Mouse (Mus musculus) frontal cortex, adult 2 months (tissue): ENCODE results near the gene Ncam2. TPM values are rescaled to one million over a fixed set of nuclear protein-coding genes. Genes with fewer than 3 reads are reported as not detected.

Experiments
- DNase-seq, 2 experiments: peaks; one replicate each; pipeline ENCODE4 v3.0.0; 2022; ENCODE audit warnings: low spot score in 1 of 2; ENCODE audit errors: extremely low spot score in 1 of 2
- polyA plus RNA-seq: library from polyadenylated mRNA; depleted of rRNA; stranded (reverse); fragments of >200 nt; gene quantifications from 2 replicates; pipeline ENCODE4 v1.2.3, GENCODE M21; 2012

The Ncam2 gene
- polyA plus RNA-seq, 1 experiment = 19.6 TPM

DNA sequence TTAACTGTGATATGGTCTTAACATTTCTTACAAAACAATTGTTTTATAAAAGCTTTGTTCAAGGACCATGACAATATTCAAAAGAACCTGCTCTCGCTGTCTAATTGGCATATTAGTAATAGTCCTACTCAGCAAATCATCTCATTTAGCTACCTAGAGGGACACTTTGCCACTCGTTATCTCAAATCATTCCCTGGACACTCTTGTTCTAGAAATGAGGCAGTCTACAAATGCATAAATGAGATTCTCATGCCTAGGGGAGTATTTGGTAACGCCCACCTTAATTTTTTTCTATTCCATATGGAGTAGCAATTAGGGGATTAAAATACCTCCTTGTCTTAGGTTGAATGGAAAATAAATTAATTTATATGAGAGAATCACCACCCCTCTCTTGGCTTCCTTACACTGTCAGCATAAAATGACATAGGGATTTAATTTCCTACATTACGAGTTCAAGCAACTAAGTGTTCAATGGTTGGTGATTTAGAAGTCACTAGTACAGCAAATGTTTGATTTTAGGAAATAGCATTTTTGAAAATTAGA is 387.1 kb downstream of the Ncam2 start:
- DNase-seq = no peak

DNA sequence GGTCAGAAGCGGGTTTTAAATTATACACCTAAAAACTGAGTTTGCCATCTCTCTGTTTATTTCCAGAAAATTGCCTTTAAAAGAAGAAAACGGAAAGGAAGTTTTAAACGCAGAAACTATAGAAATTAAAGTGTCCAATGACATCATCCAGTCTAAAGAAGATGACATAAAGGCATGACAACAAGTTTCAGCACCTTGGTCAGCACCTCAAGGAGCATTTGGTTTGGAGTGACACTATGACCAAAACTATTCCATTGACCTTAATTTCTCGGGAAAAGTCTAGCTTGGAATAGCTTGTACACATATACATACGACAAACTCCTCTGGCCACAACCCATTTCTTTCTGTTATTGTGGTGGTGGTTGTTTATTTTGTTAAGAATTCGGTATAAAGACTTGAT is 422.8 kb downstream of the Ncam2 start:
- no peak for DNase-seq

DNA sequence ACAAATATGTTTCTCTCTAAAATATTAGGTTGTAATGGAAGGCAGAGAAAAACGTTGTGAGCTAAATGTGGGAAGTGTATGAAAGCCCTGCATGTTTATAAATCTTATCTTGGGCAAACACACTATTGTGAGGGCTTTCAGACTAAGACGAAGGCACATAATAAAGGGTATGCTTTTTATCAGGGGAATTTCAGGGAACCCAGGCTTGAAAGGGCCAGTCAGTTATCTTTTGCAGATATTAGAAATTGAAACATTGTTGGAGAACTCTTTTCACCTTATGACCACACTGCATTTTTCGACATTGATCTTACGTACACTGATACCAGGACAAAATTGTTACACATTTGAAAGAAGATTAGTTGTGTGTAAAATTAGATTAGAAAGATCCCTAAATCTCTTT is 423.3 kb downstream of the Ncam2 start:
- no peak for DNase-seq

DNA sequence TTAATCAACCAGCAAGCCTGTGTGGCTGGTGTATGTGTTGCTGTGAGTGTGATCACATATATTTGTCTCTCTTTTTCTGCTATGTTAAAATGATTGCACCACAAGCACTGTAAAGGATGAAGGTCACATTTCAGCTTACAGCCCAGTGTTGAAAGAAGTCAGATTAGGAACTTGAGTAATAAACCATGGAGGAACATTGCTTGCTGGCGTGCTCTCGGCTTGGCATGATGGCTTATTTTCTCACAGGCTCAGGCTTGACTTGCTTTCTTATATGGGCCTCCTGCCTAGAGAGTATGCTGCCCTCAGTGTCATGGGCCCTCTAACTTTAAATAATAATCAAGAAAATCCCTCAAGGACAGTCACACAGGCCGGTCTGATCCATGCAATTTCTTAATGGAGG is 449.8 kb downstream of the Ncam2 start:
- DNase-seq = no peak

DNA sequence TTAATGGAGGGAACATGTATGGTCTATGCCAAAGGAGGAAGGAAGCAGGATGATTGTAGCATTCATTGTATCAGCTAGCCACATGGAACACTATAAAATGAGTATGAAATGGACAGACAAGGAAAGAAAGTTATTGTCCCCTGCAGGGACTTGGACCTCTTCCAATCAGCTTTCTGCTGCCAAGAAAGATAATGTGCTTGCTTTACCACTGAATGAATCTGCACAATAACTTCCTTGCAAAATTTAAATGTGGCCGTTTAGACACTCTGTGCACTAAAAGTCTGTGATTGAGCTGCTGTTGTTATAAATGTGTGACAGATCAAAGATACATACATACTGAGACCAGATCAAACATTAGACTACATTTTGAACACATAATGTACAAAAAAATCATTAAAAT is 451.1 kb downstream of the Ncam2 start:
- no peak for DNase-seq

DNA sequence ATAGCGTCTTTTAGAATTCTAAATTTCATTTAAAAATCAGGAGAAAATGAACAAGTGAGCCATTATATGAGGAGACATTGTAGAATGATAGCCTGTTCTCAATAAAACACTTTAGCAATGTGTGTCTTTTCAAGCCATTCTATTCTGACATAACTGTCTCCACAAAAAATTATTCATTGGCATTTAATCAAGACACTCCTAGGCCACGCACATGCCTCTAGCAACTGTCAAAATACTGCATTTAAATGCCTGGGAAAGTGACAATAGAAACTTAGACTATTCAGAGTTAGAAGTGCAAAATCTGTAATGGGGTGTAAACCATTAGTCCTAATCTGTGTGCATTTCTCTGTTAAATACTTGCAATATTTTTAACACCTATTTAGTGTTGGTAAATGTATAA is 456.1 kb downstream of the Ncam2 start:
- no peak for DNase-seq

DNA sequence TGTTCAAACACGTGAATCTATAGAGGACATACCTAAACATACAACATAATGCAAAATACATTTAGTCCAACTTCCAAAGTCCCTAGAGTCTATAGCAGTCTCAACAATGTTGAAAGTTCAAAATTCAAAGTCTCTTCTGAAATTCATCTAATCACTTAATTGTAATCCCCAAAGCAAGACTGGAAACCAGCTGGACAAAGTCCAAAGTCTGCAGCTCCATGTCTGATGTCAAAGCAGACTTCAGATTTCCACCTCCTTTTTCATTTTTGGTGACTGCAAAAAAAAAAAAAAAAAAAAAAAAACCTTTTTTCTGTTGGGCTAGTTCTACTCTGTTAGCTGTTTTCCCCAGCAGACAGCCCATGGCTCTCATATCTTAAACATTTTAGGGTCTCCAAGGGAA is 473.4 kb downstream of the Ncam2 start:
- DNase-seq = no peak

DNA sequence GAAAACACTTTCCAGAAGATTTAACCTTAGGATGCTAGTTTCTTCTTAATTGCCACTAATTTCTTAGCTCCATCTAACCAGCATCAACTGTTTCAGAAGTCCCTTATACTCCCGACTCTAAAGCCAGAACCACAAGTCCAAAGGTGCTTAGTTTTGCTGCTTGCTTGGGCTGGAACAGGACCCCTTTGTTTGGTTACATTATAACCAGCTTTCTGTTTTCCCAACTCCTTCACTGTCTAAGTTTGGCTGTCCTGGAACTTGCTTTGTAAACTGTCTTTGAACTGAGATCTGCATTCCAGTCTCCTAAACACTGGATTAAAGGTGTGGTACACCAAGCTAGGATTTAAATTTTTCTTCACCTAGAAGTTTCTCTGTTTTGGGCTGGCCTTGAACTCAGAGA is 475.0 kb downstream of the Ncam2 start:
- DNase-seq = no peak
